Mouse (Mus musculus): ENCODE measurements around the gene 2010111I01Rik. TPM values are rescaled to one million over a fixed set of nuclear protein-coding genes. Genes with fewer than 3 reads are reported as not detected.
"Not testable (repeated sequence)": the region's sequence is repeated elsewhere in the genome, so short reads cannot be mapped to it uniquely, and the experiment has no call there.

The 2010111I01Rik gene
- polyA plus RNA-seq, 1 experiment: 47.5 TPM

DNA sequence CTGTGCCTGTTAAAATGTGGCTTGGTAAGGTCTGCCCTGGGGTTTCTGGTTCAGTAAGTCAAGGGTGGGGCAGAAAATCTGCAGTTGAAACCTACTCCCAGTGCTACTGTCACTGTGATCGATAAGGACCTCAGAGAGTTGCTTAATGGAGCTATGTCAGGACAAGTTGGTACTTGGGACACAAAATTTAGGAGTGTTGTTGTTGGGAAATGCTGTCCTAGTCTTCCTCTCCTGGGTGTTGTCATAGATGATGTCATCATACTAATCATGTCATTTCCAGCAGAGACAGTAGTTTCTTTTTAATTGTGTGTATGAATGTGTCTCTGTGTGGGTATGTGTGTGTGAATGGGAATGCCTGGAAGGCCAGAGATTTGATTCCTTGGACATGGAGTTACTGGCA lies 37.2 kb upstream of the 2010111I01Rik start:
- TF ChIP-seq POLR2A (IDR thresholded peaks at IDR 0.05; ENCODE audit: borderline replicate concordance, control insufficient read depth, low read depth, low read length) (no peak), CTCF (IDR thresholded peaks at IDR 0.05; ENCODE audit: control insufficient read depth, insufficient read depth, low read length) (no peak)
- Histone ChIP-seq H3K27ac (ENCODE audit: control insufficient read depth, insufficient read depth, low read depth, low read length, poor library complexity) (no peak overlapping the region), H3K4me1 (ENCODE audit: control insufficient read depth, insufficient read depth, low read length) (peaks cover 1% of the 10 kb centered on the region; the same call in 1 of the 2 replicates), H3K4me3 (replicated peaks; ENCODE audit: control insufficient read depth, low read depth, low read length) (no peak overlapping the region)
- 40% methylated on average over 1 of the region's 1 CpGs for WGBS

DNA sequence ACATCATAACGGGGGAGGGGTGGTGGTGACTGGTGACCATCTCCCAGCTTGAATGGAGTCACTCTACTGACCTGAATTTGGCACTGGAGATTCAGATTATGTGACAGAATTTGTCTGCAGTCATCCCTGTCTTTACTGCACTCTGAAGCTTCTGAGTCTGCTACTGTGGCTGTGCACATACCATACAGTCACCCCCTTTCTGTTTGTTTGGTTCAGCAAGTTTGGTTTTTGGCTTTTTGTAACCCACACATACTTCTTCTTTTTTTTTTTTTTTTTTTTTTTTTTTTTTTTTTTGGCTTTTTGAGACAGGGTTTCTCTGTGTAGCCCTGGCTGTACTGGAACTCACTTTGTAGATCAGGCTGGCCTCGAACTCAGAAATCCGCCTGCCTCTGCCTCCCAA lies 35.5 kb upstream of the 2010111I01Rik start:
- H3K4me1 ChIP-seq (ENCODE audit: control insufficient read depth, insufficient read depth, low read length); H3K4me3 ChIP-seq (replicated peaks; ENCODE audit: control insufficient read depth, low read depth, low read length); H3K27ac ChIP-seq (ENCODE audit: control insufficient read depth, insufficient read depth, low read depth, low read length, poor library complexity): not testable (repeated sequence)
- WGBS: 85% methylated on average over 3 of the region's 3 CpGs

DNA sequence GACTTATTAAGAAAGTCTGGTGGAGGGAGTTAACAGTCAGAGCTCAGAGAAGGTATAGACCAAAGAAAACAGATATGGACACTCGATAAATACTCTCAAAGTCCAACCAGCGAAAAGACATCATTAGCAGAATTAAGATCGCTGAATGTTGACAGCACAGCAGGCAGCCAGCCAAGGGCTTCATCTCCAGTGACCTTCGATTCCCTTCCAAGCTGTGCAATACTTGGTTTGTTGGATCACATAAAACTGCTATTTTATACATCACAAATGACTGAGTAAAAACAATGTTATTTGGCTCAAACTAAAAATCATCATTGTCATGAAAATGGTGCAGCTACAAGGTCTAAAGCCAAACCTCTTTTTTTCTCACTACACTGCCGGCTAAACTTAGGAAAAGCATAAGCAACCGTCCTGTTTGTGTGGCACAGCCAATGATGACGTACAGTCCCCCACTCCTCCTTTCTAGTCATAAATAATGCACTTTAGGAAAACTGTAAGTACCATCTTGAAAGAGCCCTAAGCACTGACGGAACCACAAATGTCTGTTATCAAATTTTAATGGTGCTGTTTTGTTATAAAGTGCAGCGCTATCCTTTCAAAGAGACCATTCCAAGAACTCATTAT lies 34.8 kb upstream of the 2010111I01Rik start:
- Histone ChIP-seq H3K4me1 (ENCODE audit: control insufficient read depth, insufficient read depth, low read length) (peaks cover 1% of the 10 kb centered on the region; the same call in 1 of the 2 replicates), H3K4me3 (replicated peaks; ENCODE audit: control insufficient read depth, low read depth, low read length) (no peak overlapping the region), H3K27ac (ENCODE audit: control insufficient read depth, insufficient read depth, low read depth, low read length, poor library complexity) (no peak overlapping the region)
- 85% methylated on average over 9 of the region's 9 CpGs for WGBS
- TF ChIP-seq CTCF (IDR thresholded peaks at IDR 0.05; ENCODE audit: control insufficient read depth, insufficient read depth, low read length): no peak
- no peak for TF ChIP-seq POLR2A (IDR thresholded peaks at IDR 0.05; ENCODE audit: borderline replicate concordance, control insufficient read depth, low read depth, low read length)

DNA sequence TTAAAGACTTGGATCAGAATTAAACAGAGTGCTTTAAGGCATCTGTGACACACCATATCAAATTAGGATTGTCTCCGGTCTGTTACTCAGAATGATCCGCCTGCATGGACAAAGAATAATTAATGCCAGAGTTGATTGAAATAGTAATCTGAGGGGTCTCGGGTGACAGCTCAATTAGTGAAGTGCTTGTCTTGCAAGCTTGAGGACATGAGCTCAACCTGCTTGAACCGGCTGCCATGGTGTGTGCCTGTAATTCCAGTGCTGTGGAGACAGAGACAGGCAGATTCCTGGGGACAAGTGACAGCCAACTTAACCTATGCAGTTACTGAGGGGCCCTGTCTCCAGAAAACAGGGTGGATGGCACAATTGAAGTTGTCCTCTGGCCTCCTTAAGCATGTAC lies 32.2 kb upstream of the 2010111I01Rik start:
- Histone ChIP-seq H3K27ac (ENCODE audit: control insufficient read depth, insufficient read depth, low read depth, low read length, poor library complexity) (no peak overlapping the region), H3K4me1 (ENCODE audit: control insufficient read depth, insufficient read depth, low read length) (peaks cover 1% of the 10 kb centered on the region; the same call in 1 of the 2 replicates), H3K4me3 (replicated peaks; ENCODE audit: control insufficient read depth, low read depth, low read length) (no peak overlapping the region)
- TF ChIP-seq CTCF (IDR thresholded peaks at IDR 0.05; ENCODE audit: control insufficient read depth, insufficient read depth, low read length) (no peak), POLR2A (IDR thresholded peaks at IDR 0.05; ENCODE audit: borderline replicate concordance, control insufficient read depth, low read depth, low read length) (no peak)
- WGBS: 87% methylated on average over 4 of the region's 4 CpGs

DNA sequence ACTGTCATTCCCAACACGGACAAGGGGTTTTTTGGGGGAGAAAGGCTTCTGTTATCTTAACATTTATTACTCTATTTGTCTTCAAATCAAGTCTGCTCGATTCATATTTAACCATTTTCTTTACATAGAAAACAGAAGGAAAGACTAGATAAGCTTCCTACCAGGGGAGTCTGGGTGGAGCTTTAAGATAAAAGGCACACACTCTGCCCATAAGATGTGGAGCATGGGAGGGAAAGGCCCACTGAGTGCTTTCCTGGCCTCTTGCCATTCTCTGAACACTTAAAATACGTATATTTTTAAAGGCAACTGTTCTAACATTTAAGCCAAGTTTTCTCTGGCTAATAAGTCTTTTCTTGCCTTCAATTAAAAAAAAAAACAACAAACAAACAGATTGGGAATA lies 25.3 kb upstream of the 2010111I01Rik start:
- WGBS: 51% methylated on average over 3 of the region's 3 CpGs
- H3K27ac ChIP-seq (ENCODE audit: control insufficient read depth, insufficient read depth, low read depth, low read length, poor library complexity): no peak overlapping the region
- H3K4me3 ChIP-seq (replicated peaks; ENCODE audit: control insufficient read depth, low read depth, low read length): no peak overlapping the region

DNA sequence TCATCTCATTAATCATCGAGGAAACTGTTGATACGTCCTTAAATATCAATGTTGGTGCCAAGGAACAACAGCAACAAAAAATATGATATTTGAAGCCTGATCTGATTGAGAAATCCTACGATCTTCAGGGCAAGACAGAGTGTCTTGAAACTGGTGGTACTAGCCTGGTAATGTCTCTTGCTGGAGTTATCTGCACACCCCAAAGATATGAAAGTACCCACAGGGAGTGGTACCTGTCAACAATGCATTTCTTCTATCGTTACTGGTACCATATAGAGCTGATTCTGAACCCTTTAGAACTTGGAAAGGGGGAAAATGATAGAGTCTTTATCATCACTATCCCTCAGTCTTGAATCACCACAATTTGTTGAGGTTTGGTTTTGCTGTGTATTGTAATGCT lies 24.9 kb upstream of the 2010111I01Rik start:
- no peak overlapping the region for H3K27ac ChIP-seq (ENCODE audit: control insufficient read depth, insufficient read depth, low read depth, low read length, poor library complexity)
- H3K4me1 ChIP-seq (ENCODE audit: control insufficient read depth, insufficient read depth, low read length): no peaks in the 10 kb centered on the region; the same call in 1 of the 2 replicates
- 58% methylated on average over 4 of the region's 4 CpGs for WGBS
- no peak for TF ChIP-seq POLR2A (IDR thresholded peaks at IDR 0.05; ENCODE audit: borderline replicate concordance, control insufficient read depth, low read depth, low read length)
- no peak for TF ChIP-seq CTCF (IDR thresholded peaks at IDR 0.05; ENCODE audit: control insufficient read depth, insufficient read depth, low read length)
- no peak overlapping the region for H3K4me3 ChIP-seq (replicated peaks; ENCODE audit: control insufficient read depth, low read depth, low read length)

More for the DNA sequence above, 25.3 kb upstream of the 2010111I01Rik start:
- TF ChIP-seq POLR2A (IDR thresholded peaks at IDR 0.05; ENCODE audit: borderline replicate concordance, control insufficient read depth, low read depth, low read length): no peak
- no peak for TF ChIP-seq CTCF (IDR thresholded peaks at IDR 0.05; ENCODE audit: control insufficient read depth, insufficient read depth, low read length)
- H3K4me1 ChIP-seq (ENCODE audit: control insufficient read depth, insufficient read depth, low read length): no peaks in the 10 kb centered on the region; the same call in 1 of the 2 replicates

DNA sequence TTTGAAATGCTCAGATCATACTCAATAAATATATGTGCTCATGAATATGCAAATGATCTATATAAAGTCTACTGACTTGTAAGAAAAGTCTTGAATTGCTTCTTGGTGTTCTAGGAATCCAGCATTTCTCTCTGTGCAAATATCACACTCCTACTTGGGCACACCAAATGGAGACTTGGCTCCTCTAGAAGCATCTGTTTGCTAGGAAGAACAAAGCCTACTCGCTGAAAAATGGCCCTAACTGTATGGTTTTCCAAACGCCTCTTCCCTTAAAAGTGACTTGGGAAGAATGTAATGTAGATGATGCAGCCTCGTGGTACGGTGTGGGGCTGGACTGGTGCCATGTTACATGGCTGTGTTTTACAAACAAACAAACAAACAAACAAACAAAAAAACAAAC lies 24.0 kb upstream of the 2010111I01Rik start:
- TF ChIP-seq CTCF (IDR thresholded peaks at IDR 0.05; ENCODE audit: control insufficient read depth, insufficient read depth, low read length): no peak
- no peak for TF ChIP-seq POLR2A (IDR thresholded peaks at IDR 0.05; ENCODE audit: borderline replicate concordance, control insufficient read depth, low read depth, low read length)
- H3K27ac ChIP-seq (ENCODE audit: control insufficient read depth, insufficient read depth, low read depth, low read length, poor library complexity): no peak overlapping the region
- 85% methylated on average over 4 of the region's 4 CpGs for WGBS

DNA sequence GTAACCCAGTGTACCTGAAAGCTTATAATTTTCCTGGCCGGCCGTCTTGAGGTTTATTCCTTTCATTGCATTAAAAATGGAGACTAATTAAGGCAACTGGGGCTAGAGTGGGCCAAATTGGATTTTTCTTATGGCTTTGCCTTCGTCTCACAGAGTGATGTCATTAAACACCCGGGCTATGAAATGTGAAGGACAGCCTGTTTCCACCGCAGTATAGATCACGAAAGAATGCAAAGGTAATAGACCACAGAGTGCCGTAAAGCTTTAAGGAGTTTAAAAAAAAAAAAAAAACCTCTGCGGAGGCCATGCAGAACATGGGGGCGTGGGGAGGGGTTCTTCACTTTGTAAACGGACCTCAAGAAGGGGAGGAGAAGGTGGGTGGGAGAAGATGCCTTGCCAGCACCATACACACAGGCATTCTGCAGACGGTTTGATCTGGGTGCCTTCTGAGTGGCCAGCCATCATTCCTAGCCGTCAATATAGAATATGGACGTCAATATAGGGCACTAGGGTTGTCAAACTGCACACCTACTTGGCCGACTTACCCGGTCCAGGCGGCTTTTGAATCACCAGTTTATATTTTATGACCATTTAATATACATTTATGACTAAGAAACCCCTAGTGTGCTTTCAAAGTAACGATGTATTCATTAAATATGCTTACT lies 23.2 kb upstream of the 2010111I01Rik start:
- no peak overlapping the region for H3K27ac ChIP-seq (ENCODE audit: control insufficient read depth, insufficient read depth, low read depth, low read length, poor library complexity)
- H3K4me3 ChIP-seq (replicated peaks; ENCODE audit: control insufficient read depth, low read depth, low read length): no peak overlapping the region
- no peak for TF ChIP-seq CTCF (IDR thresholded peaks at IDR 0.05; ENCODE audit: control insufficient read depth, insufficient read depth, low read length)
- TF ChIP-seq POLR2A (IDR thresholded peaks at IDR 0.05; ENCODE audit: borderline replicate concordance, control insufficient read depth, low read depth, low read length): no peak
- H3K4me1 ChIP-seq (ENCODE audit: control insufficient read depth, insufficient read depth, low read length): no peaks in the 10 kb centered on the region; the same call in 1 of the 2 replicates
- 85% methylated on average over 17 of the region's 17 CpGs for WGBS

More for the DNA sequence above, 24.0 kb upstream of the 2010111I01Rik start:
- Histone ChIP-seq H3K4me1 (ENCODE audit: control insufficient read depth, insufficient read depth, low read length) (no peaks in the 10 kb centered on the region; the same call in 1 of the 2 replicates), H3K4me3 (replicated peaks; ENCODE audit: control insufficient read depth, low read depth, low read length) (no peak overlapping the region)
